Mouse (Mus musculus) gastrocnemius, postnatal 14 days (tissue): ENCODE measurements at regions not wholly inside any gene's neighbourhood (a gene's known extent, or its start where the extent isn't known, plus 50 kb on each side); places are given as distances from the start of the nearest gene placed in this dataset.
A peak's percentile ranks its signal among the peaks of the same experiment; 100 is the strongest.

ENCODE experiments used
- DNase-seq: peaks from one replicate; pipeline ENCODE4 v3.0.0; 2021; ENCODE audit warnings: mixed read lengths
- intact Hi-C: fragments of 180-260 bp; cut with DNase I; formaldehyde crosslinking; loops from one replicate; pipeline ENCODE4 v1.15.1; 2025; ENCODE audit warnings: low total_unique reads

GRCm38 (mm10) chr13:84345791-84346511 is 123.9 kb downstream of the Tmem161b start:
- intact Hi-C loops: loop anchor here (10.0 kb wide), 1 partner anchor 631 kb away; no protein-coding TSS in a partner anchor
- no peak for DNase-seq

GRCm38 (mm10) chr13:84346569-84346968 is 124.5 kb downstream of the Tmem161b start:
- DNase-seq: no peak
- intact Hi-C loops: loop anchor here (10.0 kb wide), 1 partner anchor 632 kb away; no protein-coding TSS in a partner anchor

GRCm38 (mm10) chr13:84347181-84347913 is 125.3 kb downstream of the Tmem161b start:
- intact Hi-C loops: loop anchor here (10.0 kb wide), 1 partner anchor 633 kb away; no protein-coding TSS in a partner anchor
- no peak for DNase-seq

- DNase-seq: peak; percentile 91
- intact Hi-C loops: loop anchor here (10.0 kb wide), 1 partner anchor 633 kb away; no protein-coding TSS in a partner anchor
Observed at GRCm38 (mm10) chr13:84347914-84348700, 126.0 kb downstream of the Tmem161b start.

- DNase-seq: no peak
Observed at GRCm38 (mm10) chr13:84348701-84348975, 126.5 kb downstream of the Tmem161b start.

GRCm38 (mm10) chr13:84349001-84349720 is 127.1 kb downstream of the Tmem161b start:
- DNase-seq: no peak
- intact Hi-C loops: loop anchor here (10.0 kb wide), 1 partner anchor 634 kb away; no protein-coding TSS in a partner anchor

More at GRCm38 (mm10) chr13:84348701-84348975, 126.5 kb downstream of the Tmem161b start:
- intact Hi-C loops: loop anchor here (10.0 kb wide), 1 partner anchor 634 kb away; no protein-coding TSS in a partner anchor

- intact Hi-C loops: loop anchor here (10.0 kb wide), 1 partner anchor 635 kb away; no protein-coding TSS in a partner anchor
- no peak for DNase-seq
Observed at GRCm38 (mm10) chr13:84349721-84350040, 127.6 kb downstream of the Tmem161b start.

- intact Hi-C loops: no loop called here
- no peak for DNase-seq
Observed at GRCm38 (mm10) chr13:84350791-84351190, 128.7 kb downstream of the Tmem161b start.

- no peak for DNase-seq
- intact Hi-C loops: no loop called here
Observed at GRCm38 (mm10) chr13:84356455-84356854, 134.4 kb downstream of the Tmem161b start.

- intact Hi-C loops: no loop called here
- DNase-seq: no peak
Observed at GRCm38 (mm10) chr13:84360536-84360935, 138.4 kb downstream of the Tmem161b start.

- intact Hi-C loops: no loop called here
Observed at GRCm38 (mm10) chr13:84364069-84364468, 142.0 kb downstream of the Tmem161b start.

GRCm38 (mm10) chr13:84365503-84365902 is 143.4 kb downstream of the Tmem161b start:
- no peak for DNase-seq
- intact Hi-C loops: no loop called here

More at GRCm38 (mm10) chr13:84364069-84364468, 142.0 kb downstream of the Tmem161b start:
- DNase-seq: no peak

GRCm38 (mm10) chr13:84366017-84366416 is 143.9 kb downstream of the Tmem161b start:
- DNase-seq: no peak
- intact Hi-C loops: no loop called here

- intact Hi-C loops: no loop called here
- no peak for DNase-seq
Observed at GRCm38 (mm10) chr13:84366839-84367238, 144.7 kb downstream of the Tmem161b start.

- intact Hi-C loops: no loop called here
Observed at GRCm38 (mm10) chr13:84368225-84368624, 146.1 kb downstream of the Tmem161b start.

GRCm38 (mm10) chr13:84374711-84375257 is 152.7 kb downstream of the Tmem161b start:
- no peak for DNase-seq
- intact Hi-C loops: no loop called here

More at GRCm38 (mm10) chr13:84368225-84368624, 146.1 kb downstream of the Tmem161b start:
- DNase-seq: no peak

- intact Hi-C loops: no loop called here
- DNase-seq: no peak
Observed at GRCm38 (mm10) chr13:84375941-84376340, 153.8 kb downstream of the Tmem161b start.

GRCm38 (mm10) chr13:84378553-84379332 is 156.6 kb downstream of the Tmem161b start:
- intact Hi-C loops: no loop called here
- DNase-seq: no peak
